Mouse (Mus musculus): ENCODE measurements at regions not wholly inside any gene's neighbourhood (a gene's known extent, or its start where the extent isn't known, plus 50 kb on each side); places are given as distances from the start of the nearest gene placed in this dataset.

DNA sequence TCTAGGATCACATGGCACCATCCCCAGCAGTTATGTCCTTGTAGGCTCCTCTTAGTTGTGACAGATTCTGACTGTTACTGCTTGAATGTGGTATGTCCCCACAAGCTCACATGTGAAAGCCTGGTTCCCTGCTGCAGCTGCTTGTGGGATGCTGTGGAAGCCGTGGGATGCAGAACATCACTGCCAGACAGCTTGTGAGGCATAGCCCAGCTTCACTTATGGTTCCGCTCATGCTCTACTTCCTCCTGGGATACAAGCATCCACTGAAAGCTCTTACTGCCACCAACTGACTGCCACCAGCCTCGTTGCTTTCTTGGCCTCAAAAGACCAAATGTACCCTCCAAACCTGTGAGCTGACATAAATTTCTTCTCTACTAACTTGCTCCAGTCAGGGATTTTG lies 167.7 kb upstream of the Ccdc122 start:
- DNase-seq (ENCODE audit: low read depth, low spot score) = no peak

GRCm38 (mm10) chr14:76868131-76868530 lies 168.4 kb upstream of the Ccdc122 start:
- no peak for DNase-seq (ENCODE audit: low read depth, low spot score)

GRCm38 (mm10) chr14:76864664-76865063 lies 171.9 kb upstream of the Ccdc122 start:
- DNase-seq (ENCODE audit: low read depth, low spot score) = no peak

DNA sequence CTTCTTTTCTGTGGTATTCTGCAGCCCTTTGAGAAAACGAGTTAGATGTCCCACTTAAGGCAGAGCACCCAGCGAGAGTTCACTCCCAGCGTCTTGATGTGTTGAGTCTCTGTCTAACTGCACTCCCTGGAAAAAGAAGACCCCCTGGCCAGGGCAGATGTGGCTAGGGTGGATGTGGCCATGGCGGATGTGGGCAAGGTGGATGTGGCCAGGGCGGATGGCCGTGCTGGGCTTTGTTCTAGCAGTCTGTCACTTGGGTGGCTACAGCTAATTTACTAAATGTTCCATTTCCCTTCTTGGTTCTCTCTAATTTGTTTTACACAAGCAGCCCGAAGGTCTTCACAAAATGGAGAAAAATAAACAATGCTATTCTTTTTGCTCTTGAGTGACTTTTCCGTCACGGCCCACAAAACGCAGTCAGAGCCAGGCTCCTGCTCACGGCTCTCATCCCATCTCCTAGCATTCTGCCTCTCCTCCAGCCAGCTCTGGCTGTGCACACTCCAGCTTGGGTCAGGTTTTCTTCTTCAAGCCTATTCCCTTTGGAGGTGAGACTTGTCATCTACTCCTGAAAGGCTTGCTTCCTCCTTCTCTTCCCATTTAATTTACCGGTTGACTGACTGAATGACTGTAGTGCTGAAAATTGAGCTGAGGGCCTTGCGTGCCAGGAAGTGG lies 173.4 kb upstream of the Ccdc122 start:
- no peak for DNase-seq (ENCODE audit: low read depth, low spot score)

DNA sequence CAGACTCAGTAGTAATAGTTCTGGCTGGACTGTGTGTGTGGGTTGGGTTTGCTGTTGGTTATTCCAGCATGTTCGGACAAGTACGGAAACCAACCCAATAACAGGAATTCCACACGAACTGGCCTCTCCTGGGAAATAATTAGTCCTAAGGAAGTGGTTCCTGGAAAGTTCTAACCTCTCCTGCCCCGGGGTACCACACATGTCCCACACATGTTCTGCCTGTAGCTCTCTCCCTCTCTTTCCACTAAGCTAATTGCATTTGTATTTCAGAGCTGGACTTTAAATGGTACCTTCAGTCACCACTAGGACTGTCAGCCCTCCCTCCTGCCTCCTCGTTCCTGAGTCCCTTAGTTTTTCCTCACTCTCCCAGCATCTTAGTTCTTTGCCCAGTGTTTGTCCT lies 178.2 kb upstream of the Ccdc122 start:
- no peak for DNase-seq (ENCODE audit: low read depth, low spot score)

- DNase-seq (ENCODE audit: low read depth, low spot score) = no peak
These were observed 179.3 kb upstream of the Ccdc122 start for GRCm38 (mm10) chr14:76857196-76857773.

DNA sequence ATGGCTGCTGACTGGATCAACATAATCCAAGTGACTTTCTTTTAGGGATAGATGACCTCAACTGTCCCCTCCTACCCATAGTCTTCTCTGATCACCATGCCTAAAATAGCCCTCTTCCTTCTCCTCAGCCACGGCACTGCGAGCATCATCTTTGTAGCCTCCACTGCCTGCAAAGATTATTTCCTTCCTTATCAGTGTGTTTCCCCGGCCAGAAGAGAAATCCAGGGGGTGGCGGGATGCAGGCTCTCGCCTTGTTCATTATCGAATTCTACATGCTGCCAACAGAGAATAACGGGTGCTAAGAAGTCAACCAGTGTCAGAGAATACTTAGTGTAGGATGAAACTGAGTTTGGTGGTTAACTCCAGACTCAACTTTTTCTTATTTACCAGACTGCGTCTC lies 180.0 kb upstream of the Ccdc122 start:
- no peak for DNase-seq (ENCODE audit: low read depth, low spot score)

DNA sequence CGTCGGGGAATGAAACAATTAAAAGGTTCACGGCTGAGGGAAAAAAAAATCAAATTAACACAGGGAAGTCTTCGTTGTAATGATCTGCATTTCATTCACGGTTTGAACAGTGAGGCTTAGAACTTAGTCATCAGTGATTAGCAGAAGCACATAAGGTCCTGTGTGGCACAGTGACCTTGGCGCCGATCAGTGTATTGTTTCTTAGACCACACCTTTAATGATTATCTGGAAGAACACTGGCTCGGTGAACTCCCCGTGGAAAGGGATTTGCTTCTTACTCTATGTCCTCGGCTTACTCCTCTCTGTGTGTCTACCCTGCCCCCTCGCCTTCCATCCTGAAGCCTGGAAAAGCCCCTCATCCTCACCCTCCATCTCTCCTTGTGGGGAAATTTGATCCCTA lies 181.6 kb upstream of the Ccdc122 start:
- DNase-seq (ENCODE audit: low read depth, low spot score) = no peak

DNA sequence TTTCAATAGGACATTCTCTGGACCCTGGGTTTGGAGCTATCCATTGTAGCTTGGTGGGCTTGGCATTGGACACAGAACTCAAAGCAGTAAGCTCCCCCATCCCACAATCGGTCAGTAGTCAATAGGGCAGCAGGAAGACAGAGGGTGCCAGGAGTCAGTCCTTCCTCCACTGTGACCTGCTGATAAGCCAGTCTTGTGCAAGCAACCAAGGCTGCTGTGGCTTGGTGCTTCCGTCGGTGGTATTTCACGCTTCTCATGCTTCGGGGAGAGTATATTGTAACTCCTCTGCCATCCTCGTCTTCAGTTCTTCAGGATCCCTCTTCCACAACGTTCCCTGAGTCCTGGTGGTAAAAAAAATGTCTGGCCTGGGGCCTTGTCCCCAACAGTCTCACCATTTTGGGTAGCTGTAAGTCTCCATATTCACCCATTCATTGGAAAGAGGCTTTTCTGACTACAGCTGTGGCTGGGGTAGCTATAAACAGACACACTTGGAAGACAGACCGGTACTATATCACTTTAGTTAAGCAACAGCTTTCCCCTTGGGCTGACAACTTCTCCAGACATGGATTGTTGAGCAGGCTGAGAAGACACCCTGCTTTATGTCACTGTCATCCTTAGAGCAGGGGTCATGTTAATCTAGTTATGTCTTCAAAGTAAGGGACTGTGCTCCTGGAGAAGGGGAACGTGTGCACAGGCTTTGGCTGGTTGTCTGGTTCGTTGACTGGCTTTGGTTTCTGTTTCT lies 184.9 kb upstream of the Ccdc122 start:
- DNase-seq (ENCODE audit: low read depth, low spot score) = no peak

GRCm38 (mm10) chr14:76850641-76851040 lies 185.9 kb upstream of the Ccdc122 start:
- no peak for DNase-seq (ENCODE audit: low read depth, low spot score)

DNA sequence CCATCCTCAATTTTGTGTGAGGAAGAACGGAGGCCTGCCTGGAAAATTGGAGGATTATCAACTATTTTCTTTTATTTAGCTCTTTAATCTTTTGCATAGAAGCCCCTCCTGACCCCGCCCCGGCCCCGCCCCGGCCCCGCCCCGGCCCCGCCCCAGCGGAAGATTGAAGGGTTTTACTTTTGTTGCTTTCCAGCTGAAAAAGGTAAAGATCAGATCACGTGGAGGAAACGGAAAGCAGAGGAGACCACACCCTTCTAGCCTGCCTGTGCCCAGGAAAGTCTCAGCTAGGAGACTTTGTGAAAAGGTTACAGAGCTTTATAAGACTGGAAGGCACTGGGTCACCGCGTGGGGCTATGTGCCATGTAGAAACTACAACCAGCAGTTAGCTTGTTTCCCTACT lies 186.5 kb upstream of the Ccdc122 start:
- no peak for DNase-seq (ENCODE audit: low read depth, low spot score)

DNA sequence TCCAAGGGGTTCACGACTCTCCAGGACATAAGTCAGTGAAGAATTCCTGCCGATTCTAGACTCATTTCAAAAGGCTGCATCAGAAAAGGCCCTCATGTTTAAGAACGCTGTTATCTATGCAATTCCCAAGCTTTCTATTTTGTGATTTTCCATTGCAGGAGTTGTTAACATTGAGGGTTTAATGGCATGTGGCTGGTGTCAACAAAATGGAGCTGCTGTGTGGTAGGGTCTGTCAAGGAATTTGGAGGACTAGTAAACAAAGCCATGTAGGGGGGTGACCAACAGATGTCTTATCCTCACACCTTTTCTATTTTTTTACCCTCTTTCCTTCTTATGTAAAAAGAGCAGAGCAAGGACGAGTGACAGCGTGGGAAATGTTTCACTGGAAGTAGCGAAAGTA lies 186.9 kb upstream of the Ccdc122 start:
- DNase-seq (ENCODE audit: low read depth, low spot score) = no peak

DNA sequence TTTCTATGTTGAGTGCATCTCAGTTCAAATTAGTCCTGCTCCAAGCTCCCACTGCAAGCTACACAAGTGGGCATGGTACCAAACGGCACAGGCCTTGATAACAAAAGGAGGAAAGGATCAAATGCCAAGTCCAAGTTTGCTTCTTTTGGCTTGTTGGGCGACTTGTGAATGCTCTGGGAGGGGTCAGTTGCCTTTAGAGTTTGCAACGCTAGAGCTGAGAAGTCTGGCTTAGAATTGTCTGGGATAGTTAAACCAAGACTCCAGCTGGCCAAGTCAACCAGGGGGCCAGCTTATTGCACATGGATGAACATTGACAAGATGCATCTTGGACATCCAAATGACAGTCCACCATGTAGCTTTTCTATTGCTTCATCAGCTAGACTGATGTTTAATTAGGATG lies 187.5 kb upstream of the Ccdc122 start:
- no peak for DNase-seq (ENCODE audit: low read depth, low spot score)

DNA sequence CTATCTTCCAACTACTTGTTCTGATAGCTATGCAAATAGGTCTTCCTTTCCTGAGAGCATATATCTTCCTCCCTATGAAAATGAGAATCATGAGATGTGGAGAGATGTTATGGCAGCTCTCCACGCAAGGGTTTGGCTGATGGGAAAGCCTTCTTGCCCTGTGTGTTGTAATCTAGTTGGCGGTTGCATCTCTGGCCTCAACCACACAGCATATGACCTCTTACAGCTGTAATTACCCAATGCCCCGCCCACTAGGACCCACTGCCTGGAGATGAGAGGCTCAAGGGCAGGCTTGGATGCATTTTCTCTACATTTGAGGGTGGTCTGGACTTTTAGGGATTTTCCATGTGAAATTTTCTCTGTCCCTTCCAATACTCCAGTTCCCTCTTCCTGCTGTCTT lies 190.9 kb upstream of the Ccdc122 start:
- DNase-seq (ENCODE audit: low read depth, low spot score) = no peak

GRCm38 (mm10) chr14:76844717-76845116 lies 191.9 kb upstream of the Ccdc122 start:
- no peak for DNase-seq (ENCODE audit: low read depth, low spot score)

DNA sequence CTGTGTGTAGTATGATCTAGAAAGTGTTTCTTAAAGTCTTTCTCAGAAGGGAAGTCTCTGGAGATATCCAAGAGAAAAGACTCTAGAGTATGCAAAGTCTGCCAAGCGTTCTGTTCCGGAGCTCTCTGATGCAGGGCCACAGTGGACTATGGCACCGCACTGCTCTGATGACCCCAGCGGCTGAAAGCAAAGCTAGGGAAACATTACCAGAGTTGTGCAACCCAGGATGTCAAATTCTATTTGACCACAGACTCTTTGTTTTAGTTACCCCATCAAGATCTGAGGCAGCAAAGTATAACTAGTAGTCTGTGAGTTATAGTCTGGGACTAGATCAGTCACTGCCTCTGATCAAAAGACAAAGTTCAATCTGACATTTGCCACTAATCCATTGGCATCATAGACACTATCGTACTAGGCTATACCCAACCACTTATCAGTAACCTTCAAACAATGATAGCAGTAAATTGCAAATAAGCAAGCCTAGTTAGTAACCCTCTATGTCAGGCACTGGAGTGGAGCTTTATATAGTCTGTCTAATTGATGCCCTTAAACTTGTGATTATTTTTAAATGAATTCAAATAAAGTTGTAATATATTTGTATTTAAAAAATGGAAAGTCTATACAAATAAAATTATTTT lies 198.9 kb upstream of the Ccdc122 start:
- no peak for DNase-seq (ENCODE audit: low read depth, low spot score)

- no peak for DNase-seq (ENCODE audit: low read depth, low spot score)
These were observed 199.6 kb upstream of the Ccdc122 start for GRCm38 (mm10) chr14:76836926-76837516.

GRCm38 (mm10) chr14:76836271-76836670 lies 200.3 kb upstream of the Ccdc122 start:
- no peak for DNase-seq (ENCODE audit: low read depth, low spot score)

- DNase-seq (ENCODE audit: low read depth, low spot score) = no peak
These were observed 202.5 kb upstream of the Ccdc122 start for GRCm38 (mm10) chr14:76834084-76834483.

- DNase-seq (ENCODE audit: low read depth, low spot score) = no peak
These were observed 207.4 kb upstream of the Ccdc122 start for GRCm38 (mm10) chr14:76829161-76829510.

GRCm38 (mm10) chr14:76828453-76829160 lies 208.0 kb upstream of the Ccdc122 start:
- no peak for DNase-seq (ENCODE audit: low read depth, low spot score)

GRCm38 (mm10) chr14:76824066-76824465 lies 212.5 kb upstream of the Ccdc122 start:
- DNase-seq (ENCODE audit: low read depth, low spot score) = no peak
